Mouse (Mus musculus): Measurements from ENCODE around the gene Tlr2.
"Not testable (repeated sequence)": the region's sequence is repeated elsewhere in the genome, so short reads cannot be mapped to it uniquely, and the experiment has no call there.

Tlr2 gene

GRCm38 (mm10) chr3:83841095-83841850, at the start of gene Tlr2:
TSS of gene Tlr2 (minus strand) at chr3:83841767.
- peak; percentile 78 for DNase-seq

- DNase-seq, result peak; percentile 17
These were observed 43.6 kb upstream of the Tlr2 start for GRCm38 (mm10) chr3:83885163-83885562.

GRCm38 (mm10) chr3:83879261-83880050, 37.9 kb upstream of the Tlr2 start:
- DNase-seq, result not testable (repeated sequence)

- DNase-seq, result no peak
These were observed 37.2 kb upstream of the Tlr2 start for GRCm38 (mm10) chr3:83878801-83879200.

- no peak for DNase-seq
These were observed 34.7 kb upstream of the Tlr2 start for GRCm38 (mm10) chr3:83876299-83876698.

GRCm38 (mm10) chr3:83875078-83875477, 33.5 kb upstream of the Tlr2 start:
- not testable (repeated sequence) for DNase-seq

- DNase-seq, result not testable (repeated sequence)
These were observed 31.3 kb upstream of the Tlr2 start for GRCm38 (mm10) chr3:83872853-83873252.

GRCm38 (mm10) chr3:83871962-83872361, 30.4 kb upstream of the Tlr2 start:
- not testable (repeated sequence) for DNase-seq

- not testable (repeated sequence) for DNase-seq
These were observed 30.0 kb upstream of the Tlr2 start for GRCm38 (mm10) chr3:83871559-83871958.

- no peak for DNase-seq
These were observed 28.2 kb upstream of the Tlr2 start for GRCm38 (mm10) chr3:83869776-83870175.

- DNase-seq, result not testable (repeated sequence)
These were observed 25.5 kb upstream of the Tlr2 start for GRCm38 (mm10) chr3:83867026-83867425.

GRCm38 (mm10) chr3:83865216-83865615, 23.6 kb upstream of the Tlr2 start:
- DNase-seq, result no peak

GRCm38 (mm10) chr3:83864064-83864548, 22.5 kb upstream of the Tlr2 start:
- no peak for DNase-seq

GRCm38 (mm10) chr3:83862956-83863355, 21.4 kb upstream of the Tlr2 start:
- DNase-seq, result peak; percentile 74

- DNase-seq, result no peak
These were observed 18.0 kb upstream of the Tlr2 start for GRCm38 (mm10) chr3:83859595-83859994.

GRCm38 (mm10) chr3:83859071-83859470, 17.5 kb upstream of the Tlr2 start:
- no peak for DNase-seq

GRCm38 (mm10) chr3:83857621-83858020, 16.1 kb upstream of the Tlr2 start:
- DNase-seq, result no peak

GRCm38 (mm10) chr3:83855643-83856042, 14.1 kb upstream of the Tlr2 start:
- DNase-seq, result no peak

GRCm38 (mm10) chr3:83849341-83849740, 7.8 kb upstream of the Tlr2 start:
- DNase-seq, result no peak

GRCm38 (mm10) chr3:83844766-83845520, 3.4 kb upstream of the Tlr2 start:
- DNase-seq, result peak; percentile 40

- no peak for DNase-seq
These were observed 2.1 kb downstream of the Tlr2 start for GRCm38 (mm10) chr3:83839477-83839876.

- DNase-seq, result no peak
These were observed 4.9 kb downstream of the Tlr2 start for GRCm38 (mm10) chr3:83836685-83837084.

GRCm38 (mm10) chr3:83828145-83828611, 13.4 kb downstream of the Tlr2 start:
- no peak for DNase-seq

Measured in layer of hippocampus, adult 9-11 months (tissue).